Mouse (Mus musculus) myocyte (in vitro differentiated cells): ENCODE data around the gene Lama1. TPM values are rescaled to one million over a fixed set of nuclear protein-coding genes. Genes with fewer than 3 reads are reported as not detected.

Source experiments
- H3K27me3 ChIP-seq: one replicate; pipeline ENCODE4 v1.6.1; 2011; ENCODE audit not compliant: control insufficient read depth, insufficient read depth, insufficient read length
- H3K36me3 ChIP-seq: one replicate; pipeline ENCODE4 v1.6.1; 2011; ENCODE audit not compliant: control insufficient read depth, insufficient read depth
- H3K4me2 ChIP-seq: one replicate; pipeline ENCODE4 v1.6.1; 2011; ENCODE audit warnings: low read depth, control low read depth
- H3K4me3 ChIP-seq: one replicate; pipeline ENCODE4 v1.5.1; 2011; ENCODE audit warnings: mild to moderate bottlenecking, control low read depth, moderate library complexity
- H3K79me2 ChIP-seq: one replicate; pipeline ENCODE4 v1.6.1; 2011; ENCODE audit not compliant: control insufficient read depth, insufficient read depth
- H3ac ChIP-seq: one replicate; pipeline ENCODE4 v1.6.1; 2011; ENCODE audit not compliant: control insufficient read depth, insufficient read length
- CEBPB ChIP-seq: IDR thresholded peaks from 2 replicates; pipeline ENCODE4 v1.6.1; 2011; ENCODE audit warnings: mild to moderate bottlenecking, moderate library complexity; ENCODE audit not compliant: poor library complexity, insufficient read depth, severe bottlenecking
- E2F4 ChIP-seq: IDR thresholded peaks from one replicate; pipeline ENCODE4 v1.6.1; 2011; ENCODE audit warnings: mild to moderate bottlenecking, control low read depth, moderate library complexity; ENCODE audit not compliant: insufficient read depth
- MAX ChIP-seq: IDR thresholded peaks from one replicate; pipeline ENCODE4 v1.6.1; 2011; ENCODE audit warnings: low read depth, mild to moderate bottlenecking, control low read depth
- MYOD1 ChIP-seq, 3 experiments: IDR thresholded peaks; one replicate each; pipeline ENCODE4 v1.6.1; 2011; ENCODE audit warnings: control low read depth in 2 of 3, low read depth in 2 of 3, mild to moderate bottlenecking in 2 of 3, moderate library complexity in 1 of 3; ENCODE audit not compliant: insufficient read length in 2 of 3, control insufficient read depth in 1 of 3
- MYOG ChIP-seq, 3 experiments: IDR thresholded peaks; one replicate each; pipeline ENCODE4 v1.6.1; 2011; ENCODE audit warnings: control low read depth in 2 of 3, low read depth in 2 of 3, mild to moderate bottlenecking in 2 of 3; ENCODE audit not compliant: insufficient read length in 2 of 3, control insufficient read depth in 1 of 3, insufficient read depth in 1 of 3
- POLR2A ChIP-seq: IDR thresholded peaks from one replicate; pipeline ENCODE4 v1.6.1; 2011; ENCODE audit warnings: low read depth, mild to moderate bottlenecking, control low read depth, moderate library complexity; ENCODE audit not compliant: insufficient read length
- POLR2AphosphoS2 ChIP-seq: IDR thresholded peaks from one replicate; pipeline ENCODE4 v1.6.1; 2011; ENCODE audit warnings: low read depth, control low read depth; ENCODE audit not compliant: insufficient read length
- REST ChIP-seq: IDR thresholded peaks from one replicate; pipeline ENCODE4 v1.6.1; 2011; ENCODE audit warnings: mild to moderate bottlenecking, control low read depth, moderate library complexity; ENCODE audit not compliant: insufficient read depth, insufficient read length
- SRF ChIP-seq: IDR thresholded peaks from one replicate; pipeline ENCODE4 v1.6.1; 2011; ENCODE audit warnings: low read depth; ENCODE audit not compliant: control insufficient read depth, insufficient read length
- TCF12 ChIP-seq: IDR thresholded peaks from one replicate; pipeline ENCODE4 v1.6.1; 2011; ENCODE audit warnings: mild to moderate bottlenecking, control low read depth; ENCODE audit not compliant: poor library complexity, insufficient read depth, severe bottlenecking
- TCF3 ChIP-seq: IDR thresholded peaks from one replicate; pipeline ENCODE4 v1.6.1; 2011; ENCODE audit warnings: low read depth, control low read depth; ENCODE audit not compliant: insufficient read length
- USF1 ChIP-seq: IDR thresholded peaks from one replicate; pipeline ENCODE4 v1.6.1; 2011; ENCODE audit warnings: low read depth, mild to moderate bottlenecking, control low read depth, moderate library complexity
- polyA plus RNA-seq: library from polyadenylated mRNA; unstranded; fragments of >200 nt; fragmentation: generic; extraction: Trizol; gene quantifications from one replicate; pipeline ENCODE4 v1.2.1, GENCODE M21; 2012; ENCODE audit warnings: missing spikeins

Lama1 gene
- polyA plus RNA-seq, 1 experiment: 0.61 TPM

DNA sequence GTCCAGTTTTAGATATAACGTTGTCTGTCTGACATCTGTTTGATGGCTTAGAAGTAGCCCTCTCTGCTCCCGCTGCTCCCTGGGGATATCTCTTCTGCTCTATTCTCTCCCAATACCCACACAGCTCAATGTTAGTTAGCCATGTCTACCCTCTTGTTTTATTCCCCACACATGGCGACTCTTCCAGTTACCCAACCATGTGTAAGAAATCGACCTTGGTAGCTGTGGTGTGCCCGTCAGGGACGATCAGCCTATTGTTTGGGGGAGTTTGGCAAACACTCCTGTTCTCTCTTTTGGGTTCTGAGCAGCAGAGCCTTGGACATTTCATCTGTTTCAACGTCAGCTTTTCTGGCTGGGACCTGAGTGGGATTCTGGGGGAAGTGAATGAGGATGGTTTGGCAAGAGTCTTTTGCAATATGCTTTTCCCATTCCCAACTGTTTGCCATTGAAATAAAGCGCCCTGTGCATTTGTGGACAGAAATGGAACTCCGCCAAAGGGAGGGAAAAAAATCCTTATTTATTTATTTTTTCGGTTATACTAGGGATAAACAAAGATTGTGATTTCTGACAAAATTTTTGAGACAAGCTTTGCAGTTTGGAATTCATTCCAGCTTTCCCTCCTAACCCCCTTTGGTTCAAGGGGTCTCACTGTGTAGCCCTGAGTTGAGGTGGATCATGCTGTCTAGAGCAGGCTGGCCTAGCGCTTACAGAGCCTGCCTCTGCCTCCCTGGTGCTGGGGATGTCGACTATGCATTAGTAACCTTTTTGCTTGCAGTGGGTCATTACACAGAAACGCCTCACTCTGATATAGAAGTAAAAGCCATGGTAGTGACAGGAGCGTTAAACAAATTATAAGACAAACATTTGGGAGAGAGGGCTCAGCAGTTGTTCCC is 26.4 kb downstream of the Lama1 start:
- H3K4me2 ChIP-seq: no peak overlapping the region
- H3K27me3 ChIP-seq: peaks cover 16% of the 10 kb centered on the region
- no peaks in the 10 kb centered on the region for H3K79me2 ChIP-seq
- no peak overlapping the region for H3K4me3 ChIP-seq
- H3K36me3 ChIP-seq: no peaks in the 10 kb centered on the region
- no peak for TF ChIP-seq MYOG (IDR thresholded peaks at IDR 0.05; ENCODE audit: control insufficient read depth in 1 of 3, insufficient read depth in 1 of 3, insufficient read length in 2 of 3, low read depth in 2 of 3)
- H3ac ChIP-seq: no peak overlapping the region

DNA sequence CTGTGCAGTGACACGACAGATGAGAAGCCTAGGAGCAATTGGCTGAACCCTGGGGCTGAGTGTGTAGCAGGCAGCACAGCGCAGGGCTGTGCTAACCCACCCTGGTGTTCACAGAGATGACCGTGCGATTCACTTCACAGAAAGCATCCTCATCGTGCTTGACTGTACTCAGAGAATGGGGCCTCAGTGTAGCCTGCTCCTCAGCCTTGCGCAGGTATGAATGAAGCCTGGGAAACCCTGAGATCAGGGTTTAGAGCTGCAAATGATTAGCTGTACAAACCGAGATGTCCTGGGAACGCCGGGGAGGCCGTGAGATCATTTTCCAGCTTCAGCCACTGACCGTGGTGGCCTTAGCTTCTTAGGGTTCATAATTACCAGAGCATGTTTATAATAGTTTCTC is 29.5 kb downstream of the Lama1 start:
- Histone ChIP-seq H3K4me2 (no peak overlapping the region), H3ac (no peak overlapping the region), H3K36me3 (no peaks in the 10 kb centered on the region), H3K27me3 (peaks cover 16% of the 10 kb centered on the region), H3K4me3 (no peak overlapping the region), H3K79me2 (no peaks in the 10 kb centered on the region)
- TF ChIP-seq TCF12 (no peak), SRF (no peak), POLR2A (no peak), E2F4 (no peak), TCF3 (no peak), POLR2AphosphoS2 (no peak), MYOD1 (IDR thresholded peaks at IDR 0.05; ENCODE audit: control insufficient read depth in 1 of 3, insufficient read length in 2 of 3, low read depth in 2 of 3) (no peak), MAX (no peak), USF1 (no peak), REST (no peak), MYOG (IDR thresholded peaks at IDR 0.05; ENCODE audit: control insufficient read depth in 1 of 3, insufficient read depth in 1 of 3, insufficient read length in 2 of 3, low read depth in 2 of 3) (no peak), CEBPB (no peak)

DNA sequence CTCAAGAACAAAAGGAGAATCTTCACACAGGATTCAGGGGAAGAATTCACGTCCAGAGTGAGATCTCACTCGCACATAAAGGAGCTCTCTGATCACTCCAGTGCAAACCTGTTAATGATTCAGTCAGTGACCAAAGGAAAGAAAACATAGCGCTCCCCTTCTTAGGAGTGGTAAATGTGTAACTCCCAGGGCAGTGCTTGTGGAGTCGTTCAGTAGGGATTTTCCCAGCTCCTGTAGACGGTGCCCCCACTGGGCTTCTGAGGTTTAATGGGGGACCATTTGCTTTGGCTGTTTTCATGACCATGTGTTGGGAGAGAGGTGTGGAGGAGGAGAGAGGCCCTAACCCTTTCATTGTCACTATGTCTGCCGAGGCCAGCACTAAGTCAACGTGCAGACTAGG is 31.7 kb downstream of the Lama1 start:
- H3ac ChIP-seq: no peak overlapping the region
- H3K4me3 ChIP-seq: no peak overlapping the region
- H3K4me2 ChIP-seq: no peak overlapping the region
- no peaks in the 10 kb centered on the region for H3K79me2 ChIP-seq
- no peaks in the 10 kb centered on the region for H3K36me3 ChIP-seq
- TF ChIP-seq MYOD1 (IDR thresholded peaks at IDR 0.05; ENCODE audit: control insufficient read depth in 1 of 3, insufficient read length in 2 of 3, low read depth in 2 of 3) (no peak), MAX (no peak), USF1 (no peak), POLR2AphosphoS2 (no peak), REST (no peak)
- H3K27me3 ChIP-seq: peaks cover 19% of the 10 kb centered on the region

DNA sequence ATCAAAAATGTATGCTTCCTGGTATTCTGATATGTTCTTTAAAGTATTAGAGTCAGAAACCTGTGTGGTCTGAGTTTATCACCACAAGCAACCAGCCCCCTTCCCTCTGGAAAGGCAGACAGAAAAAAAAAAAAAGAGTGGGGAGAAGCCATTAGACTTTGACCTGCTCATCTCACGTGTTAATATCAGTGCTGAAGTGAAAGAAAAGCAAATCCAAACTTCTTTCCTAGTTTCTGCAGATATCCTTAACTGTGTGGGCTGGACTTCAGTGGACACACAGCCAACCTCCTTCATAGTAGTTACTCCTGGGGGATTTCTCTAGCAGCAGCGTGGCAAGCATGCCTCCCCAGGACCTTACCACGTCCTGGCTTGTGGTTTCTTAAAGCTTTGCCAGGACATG is 34.0 kb downstream of the Lama1 start:
- no peaks in the 10 kb centered on the region for H3K36me3 ChIP-seq
- H3ac ChIP-seq: no peak overlapping the region
- no peaks in the 10 kb centered on the region for H3K79me2 ChIP-seq
- H3K4me2 ChIP-seq: no peak overlapping the region
- TF ChIP-seq TCF12 (no peak), TCF3 (no peak), MYOD1 (IDR thresholded peaks at IDR 0.05; ENCODE audit: control insufficient read depth in 1 of 3, insufficient read length in 2 of 3, low read depth in 2 of 3) (no peak), POLR2A (no peak), CEBPB (no peak), REST (no peak), MAX (no peak), POLR2AphosphoS2 (no peak), USF1 (no peak), MYOG (IDR thresholded peaks at IDR 0.05; ENCODE audit: control insufficient read depth in 1 of 3, insufficient read depth in 1 of 3, insufficient read length in 2 of 3, low read depth in 2 of 3) (no peak), SRF (no peak), E2F4 (no peak)
- H3K4me3 ChIP-seq: no peak overlapping the region
- H3K27me3 ChIP-seq: peaks cover 17% of the 10 kb centered on the region

DNA sequence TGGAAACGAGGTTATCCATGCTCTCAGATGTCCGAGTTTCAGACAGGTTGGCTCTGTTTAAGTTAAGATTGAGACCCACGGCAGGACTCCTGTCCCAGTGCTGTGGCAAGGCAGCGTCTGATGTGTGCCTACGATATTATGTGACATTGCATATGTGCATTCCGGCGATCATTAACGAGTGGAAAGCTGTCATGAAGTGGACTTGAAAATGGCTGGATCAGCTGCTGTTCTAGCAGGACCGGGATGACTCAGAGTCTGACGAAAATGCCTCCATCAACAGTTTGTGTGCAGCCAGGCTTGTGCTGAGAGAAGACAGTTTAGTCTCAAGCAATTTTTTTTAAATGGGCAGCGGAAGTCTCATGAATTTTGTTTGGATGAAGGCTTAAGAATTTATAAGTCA is 34.9 kb downstream of the Lama1 start:
- no peak for TF ChIP-seq SRF
- no peak for TF ChIP-seq TCF3
- TF ChIP-seq MAX: no peak
- TF ChIP-seq TCF12: no peak
- TF ChIP-seq POLR2AphosphoS2: no peak
- TF ChIP-seq REST: no peak
- TF ChIP-seq MYOG (IDR thresholded peaks at IDR 0.05; ENCODE audit: control insufficient read depth in 1 of 3, insufficient read depth in 1 of 3, insufficient read length in 2 of 3, low read depth in 2 of 3): no peak
- TF ChIP-seq USF1: no peak
- no peak for TF ChIP-seq MYOD1 (IDR thresholded peaks at IDR 0.05; ENCODE audit: control insufficient read depth in 1 of 3, insufficient read length in 2 of 3, low read depth in 2 of 3)
- no peak for TF ChIP-seq POLR2A
- TF ChIP-seq CEBPB: no peak
- H3K4me2 ChIP-seq: peak overlapping the region; percentile 38
- H3ac ChIP-seq: no peak overlapping the region
- H3K36me3 ChIP-seq: no peaks in the 10 kb centered on the region
- H3K4me3 ChIP-seq: no peak overlapping the region
- H3K79me2 ChIP-seq: no peaks in the 10 kb centered on the region
- H3K27me3 ChIP-seq: peaks cover 10% of the 10 kb centered on the region
